Mouse (Mus musculus): ENCODE results near the gene Galnt6.

DNA sequence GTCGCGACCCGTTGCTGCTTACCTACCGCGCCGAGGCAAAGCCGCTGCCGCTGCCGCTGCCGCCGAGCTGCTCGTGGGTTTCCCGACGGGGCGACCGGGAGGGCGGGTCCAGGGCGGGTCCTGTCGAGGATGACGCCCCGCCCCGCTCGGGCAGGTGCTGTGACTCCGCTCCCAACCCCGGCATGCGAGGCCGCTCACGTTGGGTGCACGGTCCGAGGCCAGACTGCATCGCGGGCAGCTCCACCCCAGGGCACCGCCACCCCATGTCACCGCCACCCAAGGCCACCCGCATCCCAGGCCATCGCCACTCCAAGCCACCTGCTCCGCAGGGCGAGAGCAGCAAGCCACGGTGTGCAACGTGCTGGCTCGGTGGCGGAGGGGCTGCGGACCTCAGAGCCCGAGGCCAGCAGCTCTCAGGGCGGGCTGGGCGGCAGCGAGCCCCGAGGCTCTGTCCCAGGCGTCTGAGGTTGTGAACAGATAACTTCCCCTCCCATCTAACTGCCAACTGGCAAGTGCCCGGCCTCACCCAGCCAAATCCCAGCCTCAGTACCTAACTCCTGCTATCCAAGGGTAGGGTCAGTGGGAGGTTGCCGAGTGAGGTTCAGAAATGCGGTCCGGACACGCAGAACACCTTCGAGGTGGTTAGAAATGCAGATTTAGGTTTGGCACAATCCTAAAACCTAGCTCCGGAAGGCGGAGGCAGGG lies at the start of gene Galnt6:
- TF ChIP-seq GATA1 (IDR thresholded peaks at IDR 0.05; ENCODE audit: low read length) (no peak), TAL1 (IDR thresholded peaks at IDR 0.05; ENCODE audit: low read length) (no peak)

Measured in erythroblast, embryonic 14.5 days (primary cell).